Mouse (Mus musculus) mouse embryonic stem cell (cell line): ENCODE measurements around the gene Ackr1.
"Not testable (repeated sequence)": the region's sequence is repeated elsewhere in the genome, so short reads cannot be mapped to it uniquely, and the experiment has no call there.

Experiments used
- in situ Hi-C, 2 experiments: fragments of 300-500 bp; cut with MboI; formaldehyde crosslinking; loops; 1 replicate in 1 of 2; 3 replicates in 1 of 2; pipeline ENCODE4 v1.14.3; 2019 to 2020; ENCODE audit warnings: low sequenced_read_pairs in 2 of 2, low pct_unique_long_range_greater_than_20kb in 1 of 2, mixed read lengths in 1 of 2; ENCODE audit not compliant: unreplicated experiment in 1 of 2

The Ackr1 gene

GRCm38 (mm10) chr1:173323839-173324585 is 9.5 kb downstream of the Ackr1 start:
- in situ Hi-C loops, result loop anchor here in 1 of 2 experiments (5.0 kb wide), 1 partner anchor 53 kb away; no protein-coding TSS in a partner anchor

- in situ Hi-C loops, result loop anchor here in 1 of 2 experiments (5.0 kb wide), 1 partner anchor 55 kb away; no protein-coding TSS in a partner anchor
These were observed 11.3 kb downstream of the Ackr1 start for GRCm38 (mm10) chr1:173322249-173322627.

GRCm38 (mm10) chr1:173321593-173322248 is 11.8 kb downstream of the Ackr1 start:
- in situ Hi-C loops, result loop anchor here in 1 of 2 experiments (5.0 kb wide), 1 partner anchor 56 kb away; no protein-coding TSS in a partner anchor

GRCm38 (mm10) chr1:173317925-173318477 is 15.5 kb downstream of the Ackr1 start:
- in situ Hi-C loops, result loop anchor here in 1 of 2 experiments (5.0 kb wide), 1 partner anchor 79 kb away; no protein-coding TSS in a partner anchor

GRCm38 (mm10) chr1:173315725-173316124 is 17.8 kb downstream of the Ackr1 start:
- in situ Hi-C loops, result loop anchor here in 1 of 2 experiments (5.0 kb wide), 1 partner anchor 82 kb away; no protein-coding TSS in a partner anchor

- in situ Hi-C loops, result not testable (repeated sequence)
These were observed 20.0 kb downstream of the Ackr1 start for GRCm38 (mm10) chr1:173313535-173314050.

- in situ Hi-C loops, result loop anchor here in 1 of 2 experiments (5.0 kb wide), 1 partner anchor 1000 kb away; no protein-coding TSS in a partner anchor
These were observed 30.8 kb downstream of the Ackr1 start for GRCm38 (mm10) chr1:173302795-173303194.
